Mouse (Mus musculus) CH12.LX (cell line): Measurements from ENCODE around the gene Ttc22. TPM values are rescaled to one million over a fixed set of nuclear protein-coding genes. Genes with fewer than 3 reads are reported as not detected.

Experiments used
- DNase-seq: peaks from one replicate; pipeline ENCODE4 v3.0.0-alpha.2; 2013; ENCODE audit errors: extremely low read depth
- H3K27ac ChIP-seq: 2 replicates; pipeline ENCODE4 v1.5.1; 2012; ENCODE audit warnings: low read depth, mild to moderate bottlenecking, control low read depth, moderate library complexity; ENCODE audit not compliant: insufficient read depth
- H3K27me3 ChIP-seq: replicated peaks from 2 replicates; pipeline ENCODE3; 2012; ENCODE audit warnings: inconsistent platforms
- H3K36me3 ChIP-seq, 2 experiments: replicated peaks in 1 of 2; 2 replicates each; pipeline versions ENCODE3 to v1.6.1; 2012; ENCODE audit warnings: inconsistent platforms in 1 of 2, low read length in 1 of 2, mild to moderate bottlenecking in 1 of 2, mixed read lengths in 1 of 2, moderate library complexity in 1 of 2; ENCODE audit not compliant: control insufficient read depth in 1 of 2, insufficient read depth in 1 of 2
- H3K4me1 ChIP-seq, 2 experiments: 2 replicates each; pipeline ENCODE4 v1.6.1; 2012; ENCODE audit warnings: inconsistent platforms in 1 of 2, moderate library complexity in 1 of 2; ENCODE audit not compliant: insufficient read depth in 2 of 2, control insufficient read depth in 1 of 2
- H3K4me2 ChIP-seq: 2 replicates; pipeline ENCODE4 v1.6.1; 2012; ENCODE audit warnings: low read depth, mild to moderate bottlenecking, control low read depth; ENCODE audit not compliant: poor library complexity, insufficient read depth, severe bottlenecking
- H3K4me3 ChIP-seq, 3 experiments: fragments of 150-350 bp in 1 of 3; sonication (generic) in 1 of 3; replicated peaks in 1 of 3; 2 replicates each; pipeline versions ENCODE3 to v1.5.1; 2011 to 2012; ENCODE audit warnings: low read depth in 2 of 3, low read length in 2 of 3, mild to moderate bottlenecking in 2 of 3, moderate library complexity in 2 of 3, control low read depth in 1 of 3, improper control_type of control experiment in 1 of 3, inconsistent platforms in 1 of 3, mixed read lengths in 1 of 3; ENCODE audit not compliant: poor library complexity in 1 of 3
- H3K79me2 ChIP-seq: replicated peaks from 2 replicates; pipeline ENCODE4 v1.6.1; 2012; ENCODE audit warnings: mild to moderate bottlenecking, moderate library complexity; ENCODE audit not compliant: control insufficient read depth, poor library complexity, insufficient read depth, severe bottlenecking; ENCODE audit errors: extremely low read depth
- H3K9ac ChIP-seq: 2 replicates; pipeline ENCODE4 v1.6.1; 2012; ENCODE audit warnings: low read depth, mild to moderate bottlenecking, control low read depth, moderate library complexity; ENCODE audit not compliant: insufficient read depth
- H3K9me3 ChIP-seq: replicated peaks from 2 replicates; pipeline ENCODE3; 2012; ENCODE audit warnings: low read length, inconsistent platforms, mixed read lengths
- CHD1 ChIP-seq: IDR thresholded peaks from 2 replicates; pipeline ENCODE4 v1.6.1; 2012; ENCODE audit warnings: low read depth, low read length, improper control_type of control experiment, inconsistent platforms
- CHD2 ChIP-seq: IDR thresholded peaks from 2 replicates; pipeline ENCODE4 v1.6.1; 2011; ENCODE audit warnings: low read length, improper control_type of control experiment
- CTCF ChIP-seq, 2 experiments: IDR thresholded peaks in 1 of 2; conservative IDR thresholded peaks in 1 of 2; 2 replicates each; pipeline ENCODE4 v1.5.1; 2011 to 2012; ENCODE audit warnings: low read depth in 2 of 2, low read length in 2 of 2, improper control_type of control experiment in 1 of 2, inconsistent platforms in 1 of 2, mild to moderate bottlenecking in 1 of 2, moderate library complexity in 1 of 2
- E2F4 ChIP-seq: IDR thresholded peaks from 2 replicates; pipeline ENCODE4 v1.6.1; 2011; ENCODE audit warnings: low read depth, low read length, improper control_type of control experiment; ENCODE audit not compliant: insufficient replicate concordance
- ELF1 ChIP-seq: IDR thresholded peaks from 2 replicates; pipeline ENCODE4 v1.6.1; 2014; ENCODE audit warnings: low read depth, mild to moderate bottlenecking, inconsistent platforms, low read length, improper control_type of control experiment
- EP300 ChIP-seq: IDR thresholded peaks from 2 replicates; pipeline ENCODE4 v1.6.1; 2011; ENCODE audit warnings: low read length, improper control_type of control experiment
- HCFC1 ChIP-seq: IDR thresholded peaks from 2 replicates; pipeline ENCODE4 v1.6.1; 2012; ENCODE audit warnings: low read depth, mild to moderate bottlenecking, inconsistent platforms, low read length, improper control_type of control experiment
- IRF4 ChIP-seq: IDR thresholded peaks from 2 replicates; pipeline ENCODE4 v1.6.1; 2014; ENCODE audit warnings: low read depth, mild to moderate bottlenecking, inconsistent platforms, low read length, improper control_type of control experiment
- JUN ChIP-seq: IDR thresholded peaks from 2 replicates; pipeline ENCODE4 v1.6.1; 2011; ENCODE audit warnings: low read depth, mild to moderate bottlenecking, low read length, improper control_type of control experiment, moderate library complexity; ENCODE audit not compliant: insufficient read depth
- JUND ChIP-seq: conservative IDR thresholded peaks from 2 replicates; pipeline ENCODE4 v1.6.1; 2011; ENCODE audit warnings: low read depth, low read length, improper control_type of control experiment
- KAT2A ChIP-seq: IDR thresholded peaks from 2 replicates; pipeline ENCODE4 v1.6.1; 2012; ENCODE audit warnings: low read length, improper control_type of control experiment, inconsistent platforms; ENCODE audit not compliant: insufficient replicate concordance
- MAFK ChIP-seq: IDR thresholded peaks from 2 replicates; pipeline ENCODE4 v1.6.1; 2011; ENCODE audit warnings: low read length, improper control_type of control experiment; ENCODE audit not compliant: insufficient replicate concordance
- MAX ChIP-seq: IDR thresholded peaks from 2 replicates; pipeline ENCODE4 v1.6.1; 2011; ENCODE audit warnings: low read length, improper control_type of control experiment
- MAZ ChIP-seq: IDR thresholded peaks from 2 replicates; pipeline ENCODE4 v1.6.1; 2012; ENCODE audit warnings: low read depth, mild to moderate bottlenecking, inconsistent platforms, low read length, improper control_type of control experiment, moderate library complexity
- MXI1 ChIP-seq: IDR thresholded peaks from 2 replicates; pipeline ENCODE4 v1.6.1; 2011; ENCODE audit warnings: mild to moderate bottlenecking, low read depth, low read length, improper control_type of control experiment
- NELFE ChIP-seq: IDR thresholded peaks from 2 replicates; pipeline ENCODE4 v1.6.1; 2011; ENCODE audit warnings: low read depth, low read length, improper control_type of control experiment
- NRF1 ChIP-seq: IDR thresholded peaks from 2 replicates; pipeline ENCODE4 v1.6.1; 2014; ENCODE audit warnings: low read depth, mild to moderate bottlenecking, inconsistent platforms, low read length, improper control_type of control experiment, moderate library complexity
- PAX5 ChIP-seq: IDR thresholded peaks from 2 replicates; pipeline ENCODE4 v1.6.1; 2012; ENCODE audit warnings: low read length, inconsistent platforms, mixed read lengths
- POLR2A ChIP-seq: IDR thresholded peaks from 2 replicates; pipeline ENCODE4 v1.6.1; 2011; ENCODE audit warnings: low read depth, mild to moderate bottlenecking, improper control_type of control experiment, low read length
- POLR2AphosphoS2 ChIP-seq: IDR thresholded peaks from 2 replicates; pipeline ENCODE4 v1.6.1; 2011; ENCODE audit warnings: low read depth, low read length, improper control_type of control experiment
- RAD21 ChIP-seq: IDR thresholded peaks from 2 replicates; pipeline ENCODE4 v1.6.1; 2011; ENCODE audit warnings: low read depth, mild to moderate bottlenecking, low read length, improper control_type of control experiment, moderate library complexity
- RCOR1 ChIP-seq: conservative IDR thresholded peaks from 2 replicates; pipeline ENCODE4 v1.6.1; 2012; ENCODE audit warnings: low read depth, mild to moderate bottlenecking, inconsistent platforms, low read length, improper control_type of control experiment
- TCF12 ChIP-seq: IDR thresholded peaks from 2 replicates; pipeline ENCODE4 v1.6.1; 2014; ENCODE audit warnings: low read depth, mild to moderate bottlenecking, inconsistent platforms, low read length, improper control_type of control experiment
- ZC3H11A ChIP-seq: IDR thresholded peaks from 2 replicates; pipeline ENCODE4 v1.6.1; 2012; ENCODE audit warnings: low read depth, mild to moderate bottlenecking, inconsistent platforms, low read length, improper control_type of control experiment
- ZKSCAN1 ChIP-seq: IDR thresholded peaks from 2 replicates; pipeline ENCODE4 v1.6.1; 2012; ENCODE audit warnings: low read depth, inconsistent platforms, low read length, improper control_type of control experiment, borderline replicate concordance
- ZMIZ1 ChIP-seq: IDR thresholded peaks from 2 replicates; pipeline ENCODE4 v1.6.1; 2012; ENCODE audit warnings: low read depth, mild to moderate bottlenecking, inconsistent platforms, low read length, improper control_type of control experiment
- dilution Hi-C: fragments of 300-500 bp; cut with MboI; formaldehyde crosslinking; loops from 2 replicates; pipeline ENCODE4 v1.14.3; 2020; ENCODE audit warnings: low sequenced_read_pairs; ENCODE audit not compliant: extremely low pct_unique_long_range_greater_than_20kb, extremely low pct_ligation_motif_present
- in situ Hi-C: fragments of 300-500 bp; cut with MboI; formaldehyde crosslinking; loops from 3 replicates; pipeline ENCODE4 v1.14.3; 2019; ENCODE audit warnings: low sequenced_read_pairs, low pct_ligation_motif_present, low pct_unique_long_range_greater_than_20kb, mixed read lengths
- polyA plus RNA-seq: library from polyadenylated mRNA; unstranded; fragments of >175 nt; gene quantifications from 2 replicates; pipeline ENCODE4 v1.2.1, GENCODE M21; 2012; ENCODE audit warnings: low read depth; ENCODE audit not compliant: insufficient read length
- total RNA-seq, 2 experiments: library from RNA; depleted of rRNA; stranded (reverse); fragments of 300-350 nt in 1 of 2; fragments of >200 nt in 1 of 2; gene quantifications; 2 replicates each; pipeline ENCODE4 v1.2.3; 2012 to 2014

Ttc22 gene
- total and polyA plus RNA-seq, 3 experiments, result not detected

GRCm38 (mm10) chr4:106581865-106582204 lies 40.4 kb upstream of the Ttc22 start (continued):
- TF ChIP-seq KAT2A, result no peak
- no peak for TF ChIP-seq PAX5
- no peak for TF ChIP-seq ZKSCAN1

DNA sequence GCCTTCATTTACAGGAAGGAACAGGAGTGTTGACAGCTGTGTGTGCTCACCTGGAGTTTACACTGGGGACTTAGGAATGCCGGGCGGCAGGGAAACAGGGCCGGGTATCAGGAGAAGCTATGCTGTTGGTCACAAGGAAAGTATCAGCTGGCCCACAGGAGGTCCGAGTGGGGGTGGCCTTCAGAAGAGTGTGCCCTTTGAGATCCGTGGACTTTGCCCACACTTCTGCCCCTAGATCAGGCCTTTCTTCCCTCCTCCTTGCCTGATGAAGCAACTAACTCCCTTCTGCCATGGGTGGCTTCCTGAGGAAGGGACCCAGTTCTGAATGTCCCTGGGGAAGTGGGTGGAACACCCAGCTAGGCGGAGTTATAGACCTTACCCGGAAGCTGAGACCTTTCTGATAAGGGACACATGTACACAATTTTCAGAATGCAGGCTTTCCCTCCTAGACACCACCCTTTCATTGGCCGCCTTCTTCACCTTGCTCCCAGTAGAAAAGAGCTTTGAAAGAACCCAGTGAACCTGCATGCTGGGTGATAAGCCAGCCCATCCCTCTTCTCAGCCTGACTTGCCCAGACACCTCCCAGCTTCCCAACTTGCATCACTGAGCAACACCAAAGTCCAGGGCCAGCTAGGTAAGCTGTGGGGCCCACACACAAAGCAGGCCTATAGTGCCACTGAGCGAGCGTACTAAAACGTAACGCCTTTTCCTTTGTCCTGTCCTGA lies 39.6 kb upstream of the Ttc22 start:
- TF ChIP-seq CHD2 (no peak), CHD1 (no peak), KAT2A (no peak), JUN (no peak), MXI1 (no peak), MAZ (no peak), HCFC1 (no peak), POLR2AphosphoS2 (no peak), E2F4 (no peak), TCF12 (no peak), ELF1 (no peak), POLR2A (no peak), ZKSCAN1 (no peak), IRF4 (no peak), MAX (no peak), RAD21 (no peak), PAX5 (no peak), MAFK (no peak), RCOR1 (no peak)
- Histone ChIP-seq H3K27ac (no peak overlapping the region), H3K9ac (no peak overlapping the region), H3K4me1 (peaks cover 0 to 38% of the 10 kb centered on the region in 2 experiments; a peak in 2 of 4 replicates), H3K36me3 (peaks cover 56 to 96% of the 10 kb centered on the region in 2 experiments), H3K79me2 (no peaks in the 10 kb centered on the region), H3K27me3 (no peaks in the 10 kb centered on the region), H3K4me2 (no peak overlapping the region), H3K4me3 (no peak overlapping the region), H3K9me3 (no peaks in the 10 kb centered on the region)
- in situ Hi-C loops (no loop called here), dilution Hi-C loops (no loop called here)
- no peak for DNase-seq

DNA sequence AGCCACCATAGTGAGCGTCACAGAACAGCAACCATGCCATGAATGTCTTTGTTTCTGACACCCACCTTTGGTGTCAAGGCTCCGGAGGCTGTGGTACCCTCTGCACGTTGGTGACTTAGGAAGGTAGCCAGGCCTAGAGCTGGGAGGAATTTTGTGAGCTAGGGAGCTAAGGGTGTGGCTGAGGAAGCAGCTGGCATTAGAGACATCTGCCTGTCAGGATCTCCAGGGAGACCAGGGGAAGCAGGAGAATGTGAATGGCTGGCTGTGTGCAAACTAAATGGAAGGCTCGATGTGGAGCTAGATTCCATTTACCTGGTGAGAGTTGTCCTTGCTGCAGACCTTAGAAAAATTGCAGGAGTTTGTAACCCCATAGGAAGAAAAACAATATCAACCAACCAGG lies 37.6 kb upstream of the Ttc22 start:
- H3K4me3 ChIP-seq, result no peak overlapping the region
- H3K27me3 ChIP-seq, result no peaks in the 10 kb centered on the region
- DNase-seq, result no peak
- TF ChIP-seq NRF1 (no peak), HCFC1 (no peak), POLR2A (no peak), CHD2 (no peak), ZMIZ1 (no peak), TCF12 (no peak), MAX (no peak), ELF1 (no peak), MXI1 (no peak), CTCF (conservative IDR thresholded peaks at IDR 0.05 in 1 of 2, IDR thresholded peaks at IDR 0.05 in 1 of 2; ENCODE audit: low read depth in 2 of 2, low read length in 2 of 2) (no peak), ZKSCAN1 (no peak), JUN (no peak), NELFE (no peak), EP300 (no peak), JUND (no peak), ZC3H11A (no peak)
- H3K27ac ChIP-seq, result no peak overlapping the region
- no peaks in the 10 kb centered on the region for H3K79me2 ChIP-seq
- H3K4me2 ChIP-seq, result no peak overlapping the region
- no peaks in the 10 kb centered on the region for H3K9me3 ChIP-seq
- H3K4me1 ChIP-seq, result peaks cover 0 to 45% of the 10 kb centered on the region in 2 experiments; a peak in 2 of 4 replicates
- H3K36me3 ChIP-seq, result peaks cover 52 to 97% of the 10 kb centered on the region in 2 experiments
- in situ Hi-C loops (no loop called here), dilution Hi-C loops (no loop called here)
- no peak overlapping the region for H3K9ac ChIP-seq
